Mouse (Mus musculus): Measurements from ENCODE around the gene Hnrnpa3. TPM values are rescaled to one million over a fixed set of nuclear protein-coding genes. Genes with fewer than 3 reads are reported as not detected.

Gene Hnrnpa3
- polyA plus RNA-seq, 1 experiment from 2014 or later = 127 TPM

DNA sequence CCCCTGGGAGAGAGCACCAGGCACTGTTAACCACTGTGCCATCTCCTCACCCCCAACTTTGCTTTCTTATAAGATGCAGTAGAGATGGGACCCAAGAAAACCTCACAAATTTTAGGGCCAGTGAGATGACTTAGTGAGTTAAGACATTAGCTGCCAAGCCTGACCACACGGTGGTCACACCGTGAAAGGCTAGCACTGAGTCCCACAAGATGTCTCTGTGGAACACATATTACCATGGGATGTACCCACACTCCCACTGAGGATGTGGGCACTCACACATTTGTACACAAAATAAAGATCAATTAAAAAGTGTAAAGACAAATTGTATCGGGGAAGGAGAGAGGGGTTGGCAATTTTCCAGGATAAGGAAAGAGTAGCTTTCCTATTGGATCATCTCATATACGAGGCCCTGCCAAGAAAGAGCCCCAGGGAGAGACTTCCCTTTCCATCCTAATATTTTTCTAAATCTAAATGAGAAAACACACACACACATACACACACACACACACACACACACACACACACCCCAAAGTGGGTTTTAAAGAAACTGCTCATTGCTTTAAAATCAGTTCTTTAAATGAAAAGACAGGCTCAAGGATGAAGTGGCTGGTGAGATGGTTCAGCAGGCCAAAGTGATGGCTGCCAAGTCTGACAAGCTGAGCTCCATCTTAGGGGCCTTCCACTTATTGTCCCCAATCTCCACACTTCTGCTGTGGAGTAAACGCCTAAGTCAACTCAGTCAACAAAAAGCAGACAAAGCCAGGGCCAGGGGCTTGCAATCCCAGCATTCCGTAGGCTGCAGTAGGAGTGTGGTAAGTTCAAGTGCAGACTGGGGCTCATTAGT lies 32.2 kb upstream of the Hnrnpa3 start:
- Histone ChIP-seq H3K4me3 (ENCODE audit: low read depth, low read length) (no peak overlapping the region), H3K4me2 (replicated peaks; ENCODE audit: low read depth) (no peak overlapping the region), H3K27ac (replicated peaks) (no peak overlapping the region), H3K27me3 (ENCODE audit: control insufficient read depth, insufficient read depth, low read length) (no peaks in the 10 kb centered on the region), H3K36me3 (ENCODE audit: control insufficient read depth, insufficient read depth, low read length) (no peaks in the 10 kb centered on the region), H3K9me3 (ENCODE audit: control insufficient read depth, low read length) (no peaks in the 10 kb centered on the region), H3K4me1 (replicated peaks; ENCODE audit: control insufficient read depth, insufficient read depth) (no peaks in the 10 kb centered on the region; the same call in 1 of the 2 replicates), H3K9ac (ENCODE audit: low read length) (no peak overlapping the region)
- TF ChIP-seq EP300 (optimal IDR thresholded peaks at IDR 0.05) (no peak), CTCF (IDR thresholded peaks at IDR 0.05; ENCODE audit: low read depth) (no peak)
- DNase-seq (ENCODE audit: low spot score) (no peak), ATAC-seq (ENCODE audit: low FRiP score, low TSS enrichment) (no peak)
- WGBS = 62% methylated on average over 6 of the region's 6 CpGs

DNA sequence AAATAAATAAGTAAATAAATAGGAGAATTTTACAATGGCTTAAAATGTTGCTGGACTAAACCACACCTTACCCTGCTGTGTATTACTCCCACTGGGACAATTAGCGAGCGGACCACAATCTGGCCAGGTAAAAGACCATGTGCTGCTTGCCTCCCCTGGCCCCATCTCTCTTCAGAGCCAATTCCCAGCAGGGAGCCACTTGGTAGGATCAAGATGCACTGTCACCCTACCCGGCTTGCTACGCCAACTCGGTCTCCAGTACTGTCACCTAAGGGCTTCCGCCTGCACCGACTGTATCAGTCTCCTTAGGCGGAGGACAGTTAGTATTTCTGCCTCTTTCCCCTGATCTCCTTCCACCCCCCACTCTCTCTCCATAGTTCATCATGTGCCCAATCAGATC lies 30.6 kb upstream of the Hnrnpa3 start:
- no peak for TF ChIP-seq CTCF (IDR thresholded peaks at IDR 0.05; ENCODE audit: low read depth)
- no peak for TF ChIP-seq EP300 (optimal IDR thresholded peaks at IDR 0.05)
- no peak for DNase-seq (ENCODE audit: low spot score)
- Histone ChIP-seq H3K9me3 (ENCODE audit: control insufficient read depth, low read length) (no peaks in the 10 kb centered on the region), H3K27me3 (ENCODE audit: control insufficient read depth, insufficient read depth, low read length) (no peaks in the 10 kb centered on the region), H3K27ac (replicated peaks) (no peak overlapping the region), H3K4me3 (ENCODE audit: low read depth, low read length) (no peak overlapping the region), H3K4me1 (replicated peaks; ENCODE audit: control insufficient read depth, insufficient read depth) (no peaks in the 10 kb centered on the region), H3K9ac (ENCODE audit: low read length) (no peak overlapping the region), H3K36me3 (ENCODE audit: control insufficient read depth, insufficient read depth, low read length) (no peaks in the 10 kb centered on the region), H3K4me2 (replicated peaks; ENCODE audit: low read depth) (no peak overlapping the region)
- ATAC-seq (ENCODE audit: low FRiP score, low TSS enrichment) = no peak
- 91% methylated on average over 8 of the region's 8 CpGs for WGBS

GRCm38 (mm10) chr2:75631421-75631820 lies 27.6 kb upstream of the Hnrnpa3 start:
- ATAC-seq (ENCODE audit: low FRiP score, low TSS enrichment) = no peak
- Histone ChIP-seq H3K4me2 (replicated peaks; ENCODE audit: low read depth) (no peak overlapping the region), H3K36me3 (ENCODE audit: control insufficient read depth, insufficient read depth, low read length) (no peaks in the 10 kb centered on the region), H3K27me3 (ENCODE audit: control insufficient read depth, insufficient read depth, low read length) (no peaks in the 10 kb centered on the region), H3K4me3 (ENCODE audit: low read depth, low read length) (no peak overlapping the region), H3K9ac (ENCODE audit: low read length) (no peak overlapping the region), H3K27ac (replicated peaks) (no peak overlapping the region), H3K9me3 (ENCODE audit: control insufficient read depth, low read length) (no peaks in the 10 kb centered on the region), H3K4me1 (replicated peaks; ENCODE audit: control insufficient read depth, insufficient read depth) (peaks cover 2% of the 10 kb centered on the region; the same call in 1 of the 2 replicates)
- DNase-seq (ENCODE audit: low spot score) = no peak
- TF ChIP-seq CTCF (IDR thresholded peaks at IDR 0.05; ENCODE audit: low read depth) = no peak
- no peak for TF ChIP-seq EP300 (optimal IDR thresholded peaks at IDR 0.05)
- 38% methylated on average over 6 of the region's 6 CpGs for WGBS

DNA sequence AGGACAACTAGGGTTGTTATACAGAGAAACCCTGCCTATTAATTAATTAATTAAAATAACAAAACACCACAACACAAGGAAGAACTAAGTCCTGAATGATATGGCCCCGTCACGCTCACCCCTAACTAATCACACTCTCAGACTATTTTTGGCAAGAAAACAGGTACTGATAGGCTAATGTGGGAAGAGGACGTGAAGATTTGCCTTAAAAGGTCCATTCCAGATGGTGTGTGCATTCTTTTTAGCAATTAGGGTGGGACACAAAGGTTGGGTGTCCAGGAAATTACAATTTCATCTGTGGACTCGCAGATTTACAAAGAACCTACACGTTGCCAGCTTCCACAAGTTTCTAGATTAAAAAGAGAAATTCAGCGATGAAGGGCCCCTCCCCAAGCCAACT lies 27.0 kb upstream of the Hnrnpa3 start:
- no peaks in the 10 kb centered on the region for H3K36me3 ChIP-seq (ENCODE audit: control insufficient read depth, insufficient read depth, low read length)
- 65% methylated on average over 6 of the region's 6 CpGs for WGBS
- H3K9me3 ChIP-seq (ENCODE audit: control insufficient read depth, low read length) = no peaks in the 10 kb centered on the region
- H3K4me3 ChIP-seq (ENCODE audit: low read depth, low read length) = no peak overlapping the region
- H3K4me1 ChIP-seq (replicated peaks; ENCODE audit: control insufficient read depth, insufficient read depth) = peaks cover 2% of the 10 kb centered on the region; the same call in 1 of the 2 replicates
- ATAC-seq (ENCODE audit: low FRiP score, low TSS enrichment) (no peak), DNase-seq (ENCODE audit: low spot score) (no peak)
- no peaks in the 10 kb centered on the region for H3K27me3 ChIP-seq (ENCODE audit: control insufficient read depth, insufficient read depth, low read length)
- H3K9ac ChIP-seq (ENCODE audit: low read length) = no peak overlapping the region
- peak overlapping the region; percentile 45; the same call in 1 of the 2 replicates for H3K27ac ChIP-seq (replicated peaks)
- no peak overlapping the region for H3K4me2 ChIP-seq (replicated peaks; ENCODE audit: low read depth)
- TF ChIP-seq CTCF (IDR thresholded peaks at IDR 0.05; ENCODE audit: low read depth) = no peak
- TF ChIP-seq EP300 (optimal IDR thresholded peaks at IDR 0.05) = no peak

DNA sequence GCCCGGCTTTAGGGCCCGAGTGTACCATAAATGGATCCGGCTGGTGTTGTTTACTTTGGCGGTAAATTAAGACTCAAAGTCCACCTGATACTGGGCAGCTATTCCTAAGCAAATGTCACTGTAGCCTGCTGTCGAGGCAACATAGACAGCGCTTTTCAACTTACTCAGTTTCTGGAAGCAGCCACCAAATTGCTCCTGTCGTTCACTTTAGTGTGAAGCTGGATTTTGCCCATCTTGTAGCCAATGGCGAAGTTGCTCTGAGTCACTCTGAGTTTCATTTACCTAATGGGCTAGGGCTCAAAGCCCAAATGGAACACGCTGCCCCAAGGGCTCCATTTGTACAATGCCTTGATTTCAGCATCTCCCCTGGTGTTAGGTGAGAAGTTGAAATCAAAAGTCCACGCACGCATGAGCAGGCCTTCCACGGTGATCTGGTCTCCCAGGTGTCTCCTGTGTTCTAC lies 26.3 kb upstream of the Hnrnpa3 start:
- Histone ChIP-seq H3K4me1 (replicated peaks; ENCODE audit: control insufficient read depth, insufficient read depth) (peaks cover 2% of the 10 kb centered on the region; the same call in 1 of the 2 replicates), H3K36me3 (ENCODE audit: control insufficient read depth, insufficient read depth, low read length) (no peaks in the 10 kb centered on the region), H3K4me3 (ENCODE audit: low read depth, low read length) (no peak overlapping the region), H3K9ac (ENCODE audit: low read length) (no peak overlapping the region), H3K27me3 (ENCODE audit: control insufficient read depth, insufficient read depth, low read length) (no peaks in the 10 kb centered on the region), H3K27ac (replicated peaks) (peak overlapping the region; percentile 75), H3K4me2 (replicated peaks; ENCODE audit: low read depth) (no peak overlapping the region; the same call in 1 of the 2 replicates), H3K9me3 (ENCODE audit: control insufficient read depth, low read length) (no peaks in the 10 kb centered on the region)
- ATAC-seq (ENCODE audit: low FRiP score, low TSS enrichment) = peak; percentile 75
- WGBS = 62% methylated on average over 12 of the region's 12 CpGs
- peak; percentile 52 for DNase-seq (ENCODE audit: low spot score)
- no peak for TF ChIP-seq EP300 (optimal IDR thresholded peaks at IDR 0.05)
- no peak for TF ChIP-seq CTCF (IDR thresholded peaks at IDR 0.05; ENCODE audit: low read depth)

GRCm38 (mm10) chr2:75633381-75633780 lies 25.7 kb upstream of the Hnrnpa3 start:
- WGBS = 49% methylated on average over 6 of the region's 6 CpGs
- H3K4me2 ChIP-seq (replicated peaks; ENCODE audit: low read depth) = no peak overlapping the region

More at GRCm38 (mm10) chr2:75633381-75633780, 25.7 kb upstream of the Hnrnpa3 start:
- Histone ChIP-seq H3K9me3 (ENCODE audit: control insufficient read depth, low read length) (no peaks in the 10 kb centered on the region), H3K27ac (replicated peaks) (peak overlapping the region; percentile 75), H3K27me3 (ENCODE audit: control insufficient read depth, insufficient read depth, low read length) (no peaks in the 10 kb centered on the region), H3K36me3 (ENCODE audit: control insufficient read depth, insufficient read depth, low read length) (no peaks in the 10 kb centered on the region), H3K4me3 (ENCODE audit: low read depth, low read length) (no peak overlapping the region), H3K4me1 (replicated peaks; ENCODE audit: control insufficient read depth, insufficient read depth) (peaks cover 2% of the 10 kb centered on the region; the same call in 1 of the 2 replicates), H3K9ac (ENCODE audit: low read length) (no peak overlapping the region)
- TF ChIP-seq EP300 (optimal IDR thresholded peaks at IDR 0.05) (no peak), CTCF (IDR thresholded peaks at IDR 0.05; ENCODE audit: low read depth) (no peak)
- DNase-seq (ENCODE audit: low spot score) = peak; percentile 46
- ATAC-seq (ENCODE audit: low FRiP score, low TSS enrichment) = peak; percentile 59

Measured in stomach, postnatal 0 days (tissue).